Mouse (Mus musculus) cortical plate, adult 2 months (tissue): ENCODE data around the gene Fam129c.

Experiments
- CTCF ChIP-seq: fragments of 200-500 bp; IDR thresholded peaks from 2 replicates; pipeline ENCODE4 v1.5.1; 2011; ENCODE audit warnings: mild to moderate bottlenecking, control low read depth, low read length; ENCODE audit not compliant: insufficient read depth; ENCODE audit errors: extremely low read depth
- POLR2A ChIP-seq: fragments of 200-500 bp; IDR thresholded peaks from 2 replicates; pipeline ENCODE4 v1.6.1; 2011; ENCODE audit warnings: mild to moderate bottlenecking, low read length, control low read depth; ENCODE audit not compliant: insufficient read depth; ENCODE audit errors: extremely low read depth

- TF ChIP-seq POLR2A: no peak
- TF ChIP-seq CTCF: no peak
Measured at GRCm38 (mm10) chr8:71574426-71574825, 23.0 kb upstream of the Fam129c start.
